Mouse (Mus musculus) forebrain, embryonic 16.5 days (tissue): ENCODE data around the gene Kiss1. TPM values are rescaled to one million over a fixed set of nuclear protein-coding genes. Genes with fewer than 3 reads are reported as not detected.

ENCODE experiments used
- ATAC-seq: fragments of 200-750 bp; cut with Nextera tagmentation; 2 replicates; pipeline ENCODE4 v1.8.0; 2017; ENCODE audit warnings: mild to moderate bottlenecking, moderate library complexity
- H3K27ac ChIP-seq: fragments of 300-500 bp; sonication (generic); 2 replicates; pipeline ENCODE4 v1.5.1; 2014; ENCODE audit warnings: low read length, control low read depth
- H3K27me3 ChIP-seq: fragments of 300-500 bp; sonication (generic); replicated peaks from 2 replicates; pipeline ENCODE4 v1.6.1; 2014; ENCODE audit warnings: low read length; ENCODE audit not compliant: control insufficient read depth, insufficient read depth
- H3K36me3 ChIP-seq: fragments of 300-500 bp; sonication (generic); 2 replicates; pipeline ENCODE4 v1.6.1; 2014; ENCODE audit not compliant: control insufficient read depth, insufficient read depth
- H3K4me1 ChIP-seq: fragments of 300-500 bp; sonication (generic); replicated peaks from 2 replicates; pipeline ENCODE4 v1.6.1; 2014; ENCODE audit warnings: low read length; ENCODE audit not compliant: control insufficient read depth, insufficient read depth
- H3K4me2 ChIP-seq: fragments of 300-500 bp; sonication (generic); 2 replicates; pipeline ENCODE4 v1.6.1; 2014; ENCODE audit warnings: mild to moderate bottlenecking, low read length, control low read depth
- H3K4me3 ChIP-seq: fragments of 300-500 bp; sonication (generic); replicated peaks from 2 replicates; pipeline ENCODE4 v1.5.1; 2014; ENCODE audit warnings: mild to moderate bottlenecking, low read length, control low read depth
- H3K9ac ChIP-seq: fragments of 300-500 bp; sonication (generic); replicated peaks from 2 replicates; pipeline ENCODE4 v1.6.1; 2014; ENCODE audit warnings: low read depth, low read length, control low read depth
- H3K9me3 ChIP-seq: fragments of 300-500 bp; sonication (generic); 2 replicates; pipeline ENCODE4 v1.6.1; 2016; ENCODE audit warnings: low read length; ENCODE audit not compliant: control insufficient read depth
- WGBS: fragments of 180-500 bp; shearing (Covaris S2); extraction: QIAGEN DNeasy Blood & Tissue Kit; methylation state at CpG from one replicate; pipeline ENCODE4 v1.1.7; 2014; 5-methylcytosine and 5-hydroxymethylcytosine counted together
- polyA plus RNA-seq: library from polyadenylated mRNA; unstranded; fragments of >200 nt; fragmentation: Nextera tagmentation; extraction: Ambion mirVana; gene quantifications from 2 replicates; pipeline ENCODE4 v1.2.1, GENCODE M21; 2015

The Kiss1 gene
- polyA plus RNA-seq, 1 experiment from 2014 or later, result 0.60 TPM

GRCm38 (mm10) chr1:133372113-133372512 lies 50.4 kb downstream of the Kiss1 start:
- H3K27ac ChIP-seq, result no peak overlapping the region
- 72% methylated on average over 8 of the region's 8 CpGs for WGBS
- H3K4me1 ChIP-seq, result peaks cover 3% of the 10 kb centered on the region; the same call in 1 of the 2 replicates
- no peak overlapping the region for H3K9ac ChIP-seq
- no peak overlapping the region for H3K4me3 ChIP-seq
- no peaks in the 10 kb centered on the region for H3K36me3 ChIP-seq
- no peak overlapping the region for H3K4me2 ChIP-seq
- ATAC-seq, result no peak
- no peaks in the 10 kb centered on the region for H3K27me3 ChIP-seq
- no peaks in the 10 kb centered on the region for H3K9me3 ChIP-seq

GRCm38 (mm10) chr1:133375696-133376346 lies 54.1 kb downstream of the Kiss1 start:
- 71% methylated on average over 10 of the region's 10 CpGs for WGBS
- no peaks in the 10 kb centered on the region for H3K36me3 ChIP-seq
- H3K4me3 ChIP-seq, result no peak overlapping the region
- no peak overlapping the region for H3K9ac ChIP-seq
- no peaks in the 10 kb centered on the region for H3K27me3 ChIP-seq
- no peak for ATAC-seq
- no peak overlapping the region for H3K27ac ChIP-seq
- H3K4me2 ChIP-seq, result no peak overlapping the region
- no peaks in the 10 kb centered on the region for H3K9me3 ChIP-seq
- peaks cover 4% of the 10 kb centered on the region; the same call in 1 of the 2 replicates for H3K4me1 ChIP-seq

- Histone ChIP-seq H3K27ac (no peak overlapping the region), H3K4me1 (peaks cover 4% of the 10 kb centered on the region; the same call in 1 of the 2 replicates), H3K27me3 (no peaks in the 10 kb centered on the region), H3K36me3 (no peaks in the 10 kb centered on the region), H3K4me2 (no peak overlapping the region), H3K4me3 (no peak overlapping the region), H3K9me3 (no peaks in the 10 kb centered on the region), H3K9ac (no peak overlapping the region)
- 86% methylated on average over 5 of the region's 5 CpGs for WGBS
- ATAC-seq, result no peak
Measured at GRCm38 (mm10) chr1:133377547-133377946, 55.9 kb downstream of the Kiss1 start.

Other genes with a start within 250 kb of the Kiss1 start
- gene Ppp1r15b, start 190.7 kb upstream of the Kiss1 start, polyA plus RNA-seq, result 36.3 and 40.3 TPM in 2 replicates
- 10.7 and 11.7 TPM in 2 replicates for gene Plekha6, start 157.7 kb upstream of the Kiss1 start, polyA plus RNA-seq
- not detected in 2 replicates for gene Golt1a, start 12.1 kb upstream of the Kiss1 start, polyA plus RNA-seq
- 0.30 TPM in 1 of 2 replicates, not detected in the other for gene Ren1, start 28.6 kb downstream of the Kiss1 start, polyA plus RNA-seq
- gene Etnk2, start 41.7 kb downstream of the Kiss1 start, polyA plus RNA-seq, result 4.5 and 9.5 TPM in 2 replicates
- 3.6 and 4.4 TPM in 2 replicates for gene Sox13, start 102.5 kb downstream of the Kiss1 start, polyA plus RNA-seq